Mouse (Mus musculus): Measurements from ENCODE around the gene Csmd2. TPM values are rescaled to one million over a fixed set of nuclear protein-coding genes. Genes with fewer than 3 reads are reported as not detected.

The Csmd2 gene
- polyA plus RNA-seq, 2 experiments, result 0.22 to 0.33 TPM

DNA sequence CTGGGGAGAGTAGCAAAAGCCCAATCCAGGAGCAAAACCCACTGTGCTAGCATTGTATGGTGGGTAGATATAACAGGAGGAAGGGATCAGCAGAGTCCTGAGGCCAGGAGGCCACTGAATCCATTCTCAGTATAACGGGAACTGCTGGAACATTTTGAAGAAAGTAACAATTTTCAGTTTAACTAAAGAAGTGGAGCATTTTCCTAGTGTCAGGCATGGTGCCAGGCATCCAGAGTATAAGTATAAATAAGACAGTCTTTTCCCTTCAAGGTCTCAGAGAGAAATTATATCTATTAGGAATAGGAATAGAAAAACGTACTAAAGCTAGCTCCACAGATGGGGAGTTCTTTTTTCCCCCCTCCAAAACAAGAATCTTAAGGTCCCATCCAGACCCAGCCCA is 437.7 kb downstream of the Csmd2 start:
- DNase-seq (ENCODE audit: low spot score), result no peak
- no peak for ATAC-seq (ENCODE audit: low FRiP score, low read depth)
- Histone ChIP-seq H3K36me3 (ENCODE audit: control insufficient read depth, insufficient read depth, low read length) (no peaks in the 10 kb centered on the region), H3K9me3 (ENCODE audit: control insufficient read depth, low read length) (no peaks in the 10 kb centered on the region), H3K9ac (ENCODE audit: low read depth, low read length, severe bottlenecking) (no peak overlapping the region), H3K4me1 (ENCODE audit: control insufficient read depth, insufficient read depth, low read length) (no peaks in the 10 kb centered on the region), H3K4me2 (replicated peaks; ENCODE audit: low read depth, low read length, severe bottlenecking) (no peak overlapping the region), H3K4me3 (replicated peaks; ENCODE audit: low read length) (no peak overlapping the region), H3K27ac (replicated peaks; ENCODE audit: low read depth, low read length) (no peak overlapping the region), H3K27me3 (ENCODE audit: control insufficient read depth, insufficient read depth, low read length) (no peaks in the 10 kb centered on the region)
- WGBS, result 68% methylated on average over 2 of the region's 2 CpGs
- TF ChIP-seq POLR2A (IDR thresholded peaks at IDR 0.05; ENCODE audit: borderline replicate concordance, extremely low read depth, insufficient read depth, insufficient read length), result no peak

DNA sequence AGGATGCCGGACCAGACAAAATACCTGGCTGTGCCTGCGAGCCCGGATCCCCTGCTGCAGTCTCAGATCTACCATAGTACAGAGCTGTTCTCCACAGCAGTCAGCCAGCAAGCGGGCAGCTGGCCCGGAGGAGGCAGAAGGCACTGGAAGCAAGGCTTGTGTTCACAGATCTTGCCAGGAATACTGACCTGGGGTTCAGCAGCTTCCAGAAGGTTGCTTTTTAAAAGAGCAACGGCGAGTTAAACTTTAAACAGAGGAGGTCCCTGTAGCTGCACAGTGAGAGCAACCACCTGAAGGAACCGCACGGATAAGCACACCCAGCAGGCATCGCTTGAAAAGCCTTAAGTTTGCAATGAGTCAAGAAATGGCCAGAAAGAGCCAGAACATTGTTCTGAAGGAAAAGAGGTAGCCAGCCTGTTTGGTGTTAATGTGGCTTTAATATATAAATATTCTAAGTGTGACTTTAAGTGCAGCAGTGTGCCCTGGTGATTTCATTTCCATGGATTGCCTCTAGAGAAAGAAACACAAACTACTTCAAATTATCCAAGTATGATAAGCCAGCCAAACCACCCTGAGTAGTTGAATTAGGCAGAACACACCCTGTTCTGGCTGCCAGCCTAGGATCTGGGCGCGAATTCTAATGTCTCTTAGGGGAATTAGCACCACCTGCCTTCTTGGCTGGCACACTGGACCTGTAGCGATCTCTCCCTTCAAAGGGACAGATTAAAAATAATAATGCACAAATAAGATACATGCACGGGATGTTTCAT is 439.8 kb downstream of the Csmd2 start:
- no peak overlapping the region for H3K27ac ChIP-seq (replicated peaks; ENCODE audit: low read depth, low read length)
- H3K27me3 ChIP-seq (ENCODE audit: control insufficient read depth, insufficient read depth, low read length), result no peaks in the 10 kb centered on the region
- no peak for TF ChIP-seq POLR2A (IDR thresholded peaks at IDR 0.05; ENCODE audit: borderline replicate concordance, extremely low read depth, insufficient read depth, insufficient read length)
- no peak for ATAC-seq (ENCODE audit: low FRiP score, low read depth)
- H3K9ac ChIP-seq (ENCODE audit: low read depth, low read length, severe bottlenecking), result no peak overlapping the region
- no peak for DNase-seq (ENCODE audit: low spot score)
- H3K4me2 ChIP-seq (replicated peaks; ENCODE audit: low read depth, low read length, severe bottlenecking), result no peak overlapping the region
- H3K4me1 ChIP-seq (ENCODE audit: control insufficient read depth, insufficient read depth, low read length), result no peaks in the 10 kb centered on the region
- no peaks in the 10 kb centered on the region for H3K9me3 ChIP-seq (ENCODE audit: control insufficient read depth, low read length)
- 92% methylated on average over 14 of the region's 14 CpGs for WGBS
- H3K36me3 ChIP-seq (ENCODE audit: control insufficient read depth, insufficient read depth, low read length), result no peaks in the 10 kb centered on the region
- H3K4me3 ChIP-seq (replicated peaks; ENCODE audit: low read length), result no peak overlapping the region

DNA sequence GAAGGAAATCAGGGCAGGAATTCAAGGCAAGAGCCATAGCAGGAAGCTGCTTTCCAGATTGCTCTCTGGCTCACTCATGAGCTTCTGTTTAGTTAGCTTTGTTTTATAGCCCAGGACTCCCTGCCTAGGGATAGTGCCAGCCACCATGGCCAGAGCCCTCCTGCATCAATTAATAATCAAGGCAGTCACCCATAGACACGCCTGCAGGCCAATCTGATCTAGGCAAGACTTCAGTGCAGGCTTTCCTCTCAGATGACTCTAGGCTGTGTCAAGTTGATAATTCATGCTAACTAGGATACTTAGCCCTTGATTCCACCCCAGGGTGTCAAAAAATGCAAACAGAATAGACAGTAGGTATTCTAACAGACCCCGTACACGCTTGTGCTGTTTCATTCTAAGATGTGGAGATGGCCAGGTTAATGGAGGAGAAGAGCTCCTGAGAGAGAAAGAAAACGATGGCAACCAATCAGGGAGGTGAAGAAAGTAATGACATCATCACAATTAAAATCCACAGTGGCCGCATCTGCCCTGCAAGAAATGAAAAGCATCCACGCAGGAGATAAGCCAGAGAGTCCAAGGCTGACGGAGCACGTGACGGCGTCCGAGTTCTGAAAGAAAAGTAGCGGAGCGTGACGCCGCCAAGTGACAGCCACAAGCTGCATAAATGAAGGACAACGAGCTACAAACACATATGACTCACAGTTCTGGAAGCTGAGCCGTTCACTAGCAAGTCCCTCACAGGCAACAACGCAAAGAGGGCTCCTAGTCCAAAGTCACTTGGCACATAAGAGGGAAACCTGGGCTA is 440.8 kb downstream of the Csmd2 start:
- WGBS, result 82% methylated on average over 18 of the region's 18 CpGs

DNA sequence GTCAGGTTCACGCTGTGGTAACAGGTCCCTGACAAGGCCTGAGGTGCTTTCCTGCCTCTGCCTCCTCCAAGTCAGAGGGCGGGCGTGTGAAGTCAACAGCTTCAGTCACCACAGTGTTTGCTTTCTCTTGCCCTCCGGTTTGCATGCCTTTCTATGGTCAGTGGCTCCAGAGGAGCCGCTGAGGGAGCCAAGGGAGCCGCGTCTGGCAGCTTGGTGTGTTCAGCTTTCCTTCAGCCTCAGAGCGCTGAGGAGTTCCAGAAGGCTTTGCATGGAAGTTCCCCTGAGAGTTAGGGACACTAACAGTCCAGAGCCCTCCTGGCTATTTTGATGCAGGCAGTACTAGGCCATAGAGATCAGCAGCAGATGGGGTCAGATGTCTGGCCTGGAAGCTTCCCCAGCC is 441.9 kb downstream of the Csmd2 start:
- no peak overlapping the region for H3K9ac ChIP-seq (ENCODE audit: low read depth, low read length, severe bottlenecking)
- H3K36me3 ChIP-seq (ENCODE audit: control insufficient read depth, insufficient read depth, low read length), result no peaks in the 10 kb centered on the region
- DNase-seq (ENCODE audit: low spot score) (no peak), ATAC-seq (ENCODE audit: low FRiP score, low read depth) (no peak)
- H3K27me3 ChIP-seq (ENCODE audit: control insufficient read depth, insufficient read depth, low read length), result no peaks in the 10 kb centered on the region
- no peak overlapping the region for H3K4me2 ChIP-seq (replicated peaks; ENCODE audit: low read depth, low read length, severe bottlenecking)
- no peaks in the 10 kb centered on the region for H3K9me3 ChIP-seq (ENCODE audit: control insufficient read depth, low read length)
- no peak overlapping the region for H3K4me3 ChIP-seq (replicated peaks; ENCODE audit: low read length)
- 91% methylated on average over 8 of the region's 8 CpGs for WGBS
- no peaks in the 10 kb centered on the region for H3K4me1 ChIP-seq (ENCODE audit: control insufficient read depth, insufficient read depth, low read length)
- TF ChIP-seq POLR2A (IDR thresholded peaks at IDR 0.05; ENCODE audit: borderline replicate concordance, extremely low read depth, insufficient read depth, insufficient read length), result no peak
- H3K27ac ChIP-seq (replicated peaks; ENCODE audit: low read depth, low read length), result no peak overlapping the region

More for the DNA sequence above, 440.8 kb downstream of the Csmd2 start:
- Histone ChIP-seq H3K4me1 (ENCODE audit: control insufficient read depth, insufficient read depth, low read length) (no peaks in the 10 kb centered on the region), H3K36me3 (ENCODE audit: control insufficient read depth, insufficient read depth, low read length) (no peaks in the 10 kb centered on the region), H3K4me3 (replicated peaks; ENCODE audit: low read length) (no peak overlapping the region), H3K27me3 (ENCODE audit: control insufficient read depth, insufficient read depth, low read length) (no peaks in the 10 kb centered on the region), H3K27ac (replicated peaks; ENCODE audit: low read depth, low read length) (no peak overlapping the region), H3K4me2 (replicated peaks; ENCODE audit: low read depth, low read length, severe bottlenecking) (no peak overlapping the region), H3K9ac (ENCODE audit: low read depth, low read length, severe bottlenecking) (no peak overlapping the region), H3K9me3 (ENCODE audit: control insufficient read depth, low read length) (no peaks in the 10 kb centered on the region)
- TF ChIP-seq POLR2A (IDR thresholded peaks at IDR 0.05; ENCODE audit: borderline replicate concordance, extremely low read depth, insufficient read depth, insufficient read length), result no peak
- no peak for DNase-seq (ENCODE audit: low spot score)
- ATAC-seq (ENCODE audit: low FRiP score, low read depth), result no peak

DNA sequence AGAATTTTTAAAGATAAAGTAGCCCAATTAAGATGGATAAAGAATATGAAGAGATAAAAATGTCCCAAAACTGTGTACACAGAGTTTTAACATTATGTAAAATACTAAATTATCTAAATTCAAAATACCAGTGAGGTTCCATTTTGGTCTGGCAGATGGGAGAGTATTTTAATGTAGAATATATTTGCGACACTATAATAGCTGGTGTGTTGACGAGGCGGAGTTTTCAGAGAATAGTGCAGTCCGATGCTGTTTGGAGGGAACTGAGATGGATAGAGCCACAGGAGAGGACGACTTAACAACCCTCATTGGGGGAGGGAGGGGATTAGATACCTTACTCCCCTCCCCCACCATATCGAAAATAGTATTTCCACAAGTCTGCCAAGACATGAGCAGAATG is 452.9 kb downstream of the Csmd2 start:
- Histone ChIP-seq H3K4me1 (ENCODE audit: control insufficient read depth, insufficient read depth, low read length) (no peaks in the 10 kb centered on the region), H3K36me3 (ENCODE audit: control insufficient read depth, insufficient read depth, low read length) (no peaks in the 10 kb centered on the region), H3K27ac (replicated peaks; ENCODE audit: low read depth, low read length) (no peak overlapping the region), H3K9me3 (ENCODE audit: control insufficient read depth, low read length) (no peaks in the 10 kb centered on the region), H3K4me3 (replicated peaks; ENCODE audit: low read length) (no peak overlapping the region), H3K27me3 (ENCODE audit: control insufficient read depth, insufficient read depth, low read length) (no peaks in the 10 kb centered on the region), H3K4me2 (replicated peaks; ENCODE audit: low read depth, low read length, severe bottlenecking) (no peak overlapping the region), H3K9ac (ENCODE audit: low read depth, low read length, severe bottlenecking) (no peak overlapping the region)
- ATAC-seq (ENCODE audit: low FRiP score, low read depth), result no peak
- DNase-seq (ENCODE audit: low spot score), result no peak
- no peak for TF ChIP-seq POLR2A (IDR thresholded peaks at IDR 0.05; ENCODE audit: borderline replicate concordance, extremely low read depth, insufficient read depth, insufficient read length)
- WGBS, result 80% methylated on average over 6 of the region's 6 CpGs

Data from limb, embryonic 14.5 days (tissue).